Mouse (Mus musculus): ENCODE results near the gene Khsrp. TPM values are rescaled to one million over a fixed set of nuclear protein-coding genes. Genes with fewer than 3 reads are reported as not detected.

Khsrp gene
- total RNA-seq, 2 experiments from 2014 or later: 112 to 113 TPM

DNA sequence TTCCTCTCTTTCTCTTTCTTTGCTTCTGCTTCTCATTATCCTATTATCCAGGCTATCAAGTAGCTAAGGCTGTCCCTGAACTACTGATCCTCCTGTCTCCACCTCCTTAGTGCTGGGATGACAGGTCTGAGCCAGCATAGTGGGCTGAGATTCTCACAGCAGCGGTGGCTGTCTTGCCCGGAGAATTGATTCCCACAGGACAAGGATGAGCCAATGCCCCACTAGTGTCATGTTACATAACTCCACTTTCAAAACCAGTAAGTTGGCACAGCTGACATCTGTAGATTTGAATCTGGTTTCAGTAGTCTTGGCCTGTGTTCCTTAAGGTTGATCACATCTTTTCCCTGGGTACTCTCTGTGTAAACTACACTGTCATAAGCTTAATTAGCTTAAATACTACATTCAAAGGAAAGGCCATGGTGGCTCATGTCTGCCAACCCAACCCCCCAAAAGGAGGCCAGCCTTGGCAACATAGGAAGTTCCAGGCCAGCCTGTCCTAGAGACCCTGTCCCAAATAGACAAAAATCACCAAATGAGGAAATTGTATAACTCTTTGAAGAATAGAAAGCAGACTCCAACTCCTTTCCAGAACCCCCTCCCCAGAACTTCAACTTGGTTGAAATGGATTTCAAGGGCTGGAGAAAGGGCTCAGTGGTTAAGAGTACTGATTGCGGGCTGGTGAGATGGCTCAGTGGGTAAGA lies 45.1 kb downstream of the Khsrp start:
- no peak for DNase-seq

DNA sequence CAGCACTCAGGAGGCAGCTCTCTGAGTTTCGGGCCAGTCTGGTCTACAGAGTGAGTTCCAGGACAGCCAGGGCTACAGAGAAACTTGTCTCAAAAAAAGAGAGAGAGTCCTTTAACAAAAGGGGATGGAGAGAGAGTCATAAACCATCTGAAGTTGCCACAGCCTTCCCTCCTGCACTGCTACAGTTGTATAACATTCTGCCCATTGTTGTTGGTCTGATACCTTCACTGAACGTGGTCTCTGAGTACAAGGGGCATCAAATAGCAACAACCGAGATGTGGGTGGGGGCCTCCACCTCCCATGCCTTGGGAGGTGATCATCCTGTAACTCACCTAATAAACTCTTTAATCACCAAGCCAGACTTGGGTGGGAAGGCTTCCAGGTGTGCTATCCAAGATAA lies 45.7 kb downstream of the Khsrp start:
- DNase-seq: no peak

DNA sequence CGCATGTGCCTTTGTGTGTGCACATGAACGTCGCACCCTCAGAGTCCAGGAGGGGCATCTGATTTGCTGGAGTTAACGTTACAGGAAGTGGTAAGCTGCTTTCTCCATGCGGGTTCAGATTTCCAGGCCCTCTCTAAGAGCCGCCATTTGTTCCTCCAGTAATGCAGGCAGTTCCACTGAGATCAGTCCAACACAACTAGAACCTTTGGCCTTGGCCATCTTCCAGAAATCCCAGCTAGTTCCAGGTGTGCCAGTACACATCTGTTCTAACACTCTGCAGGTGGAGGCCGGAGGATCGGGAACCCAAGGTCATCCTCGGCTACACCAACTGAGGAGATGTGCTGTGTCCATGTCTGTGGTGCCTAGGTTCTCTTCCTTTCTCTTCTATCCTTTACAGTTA lies 46.4 kb downstream of the Khsrp start:
- DNase-seq: no peak

DNA sequence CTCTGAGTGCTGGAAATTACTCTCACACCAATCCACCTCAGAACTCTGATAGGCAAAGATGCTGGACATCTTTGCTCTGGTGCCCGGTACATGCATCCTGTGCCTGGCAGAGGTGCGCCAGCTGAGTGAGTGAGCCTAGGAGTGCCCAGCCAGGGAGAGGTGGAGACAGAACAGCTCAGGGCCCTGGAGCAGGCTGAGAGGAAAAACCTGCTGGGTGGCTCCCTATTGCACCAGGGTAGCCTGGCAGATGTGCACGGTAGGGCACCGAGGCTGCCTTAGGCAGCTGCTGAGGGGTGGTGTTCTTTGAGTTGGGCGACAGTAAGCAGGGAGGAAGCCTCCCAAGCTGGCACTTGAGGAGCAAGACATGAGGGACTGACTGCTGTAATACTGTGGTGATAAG lies 49.3 kb downstream of the Khsrp start, which contains the start of gene Acer1:
TSS of gene Acer1 (minus strand) at position 114 of the 400 bp plus-strand sequence.
- no peak for DNase-seq

DNA sequence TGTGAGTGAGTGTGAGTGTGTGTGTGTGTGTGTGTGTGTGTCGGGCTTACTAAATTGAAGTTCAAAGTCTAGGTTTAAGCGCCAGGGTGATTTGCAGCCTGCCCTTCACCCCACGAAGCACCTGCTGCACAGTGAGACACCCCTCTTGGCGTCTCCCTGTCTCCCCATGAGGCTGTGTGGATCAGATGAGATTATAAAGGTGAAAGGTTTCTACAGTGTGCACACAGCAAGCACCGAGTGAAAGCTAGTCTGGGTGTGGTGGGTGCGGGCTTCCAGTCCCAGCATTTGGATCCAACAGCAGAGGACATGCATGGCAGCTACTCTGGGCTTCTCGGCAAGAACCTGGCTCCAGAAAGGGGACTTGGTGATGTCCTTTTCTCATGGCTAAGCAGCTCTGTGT lies 50.3 kb downstream of the Khsrp start:
- DNase-seq: no peak

DNA sequence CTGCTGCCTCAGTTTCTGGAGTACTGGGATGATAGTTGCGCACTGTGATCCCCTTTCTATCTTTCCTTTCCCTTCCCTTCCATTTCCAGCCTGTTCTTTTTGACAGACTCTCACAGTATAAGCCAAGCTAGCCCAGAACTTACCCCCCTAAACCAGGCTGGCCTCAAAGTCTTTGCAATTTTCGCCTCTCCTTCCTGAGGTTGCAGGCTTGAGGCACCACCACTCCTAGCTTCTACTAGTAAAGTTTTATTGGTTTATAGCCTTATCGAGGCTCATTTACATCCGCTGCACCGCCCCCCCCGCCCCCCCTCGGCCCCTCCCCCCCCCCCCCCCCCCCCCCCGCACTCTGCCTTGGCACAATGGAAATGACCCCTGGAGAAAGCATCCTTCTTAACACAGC lies 51.8 kb downstream of the Khsrp start:
- no peak for DNase-seq

DNA sequence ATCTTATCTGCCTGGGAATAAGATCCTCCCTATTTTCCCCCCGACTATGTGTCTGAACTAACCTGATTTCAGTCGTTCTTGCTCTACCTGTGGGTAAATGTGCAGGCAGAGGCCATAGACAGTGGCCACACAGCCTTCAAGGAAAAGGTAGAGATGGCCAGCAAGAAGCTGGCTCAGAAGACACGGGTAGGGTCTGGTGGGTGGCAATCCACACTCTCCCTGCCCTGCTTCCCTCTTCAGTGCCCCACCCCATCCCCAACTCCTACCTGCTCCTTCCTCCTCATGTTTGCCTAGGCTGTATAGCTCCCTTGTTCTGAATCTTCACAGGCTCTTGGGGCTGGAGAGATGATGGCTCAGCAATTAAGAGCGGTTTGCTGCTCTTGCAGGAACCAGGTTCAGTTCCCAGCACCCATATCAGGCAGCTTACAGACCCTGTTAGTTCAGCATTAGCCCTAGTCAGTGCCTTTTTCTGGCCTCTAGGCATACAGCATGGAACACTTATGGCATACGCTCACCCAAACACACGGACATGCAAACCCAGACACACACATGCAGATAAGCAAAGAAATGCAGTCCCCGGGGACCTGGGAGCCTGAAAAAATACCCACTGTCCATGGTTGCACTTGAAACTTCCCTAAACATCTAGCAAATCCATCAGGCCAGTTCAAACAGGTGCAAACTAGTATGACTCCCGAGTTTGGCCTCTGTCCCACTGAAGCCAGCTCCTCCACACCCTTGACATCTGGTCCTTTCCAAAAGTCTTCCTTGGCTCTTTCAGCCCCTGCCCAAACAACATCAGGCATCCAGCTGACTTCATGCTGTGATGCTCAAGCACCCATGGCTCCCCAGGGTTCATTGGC lies 54.6 kb downstream of the Khsrp start:
- no peak for DNase-seq

DNA sequence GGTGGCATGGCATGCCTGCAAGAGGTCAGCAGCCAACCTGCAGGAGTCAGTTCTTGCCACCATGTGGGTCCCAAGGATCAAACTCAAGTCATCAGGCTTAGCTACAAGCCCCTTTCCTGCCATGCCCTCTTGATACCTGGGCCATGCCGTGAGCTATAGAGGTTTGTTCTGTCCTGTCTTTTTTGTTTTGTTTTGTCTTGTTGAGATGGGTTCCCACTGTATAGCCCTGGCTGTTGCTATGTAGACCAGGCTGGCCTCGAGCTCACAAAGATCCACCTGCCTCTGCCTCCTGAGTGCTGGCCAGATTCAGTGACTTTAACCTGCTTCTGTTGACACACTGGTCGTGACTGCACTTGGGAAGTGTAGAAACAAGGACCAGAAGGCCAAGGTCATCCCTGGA lies 55.9 kb downstream of the Khsrp start:
- DNase-seq: no peak

DNA sequence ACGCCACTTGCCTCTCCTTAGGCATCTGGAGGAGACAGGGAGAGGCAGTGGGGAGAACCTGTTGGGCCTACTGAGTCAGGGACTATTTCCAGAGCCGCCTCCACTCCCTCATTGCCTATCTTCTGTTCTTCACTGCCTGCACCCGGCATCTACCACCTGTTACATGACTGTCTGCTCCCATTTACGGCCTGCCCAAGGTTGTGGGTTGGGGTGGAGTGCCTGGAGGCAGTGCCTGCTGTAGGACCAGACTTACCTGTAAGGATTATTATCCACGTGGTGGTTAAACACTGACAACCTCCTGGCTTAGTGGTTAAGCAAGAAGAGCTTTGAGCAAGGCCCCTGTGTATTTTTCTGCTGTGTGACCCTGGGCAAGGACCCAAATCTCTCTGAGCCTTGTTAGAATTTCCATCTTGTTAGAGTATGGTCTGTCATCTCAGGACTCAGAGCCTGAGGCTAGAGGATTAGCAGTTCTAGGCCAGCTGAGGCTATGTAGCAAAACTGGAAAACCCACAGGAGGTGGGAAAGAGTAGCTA lies 56.5 kb downstream of the Khsrp start:
- DNase-seq: no peak

DNA sequence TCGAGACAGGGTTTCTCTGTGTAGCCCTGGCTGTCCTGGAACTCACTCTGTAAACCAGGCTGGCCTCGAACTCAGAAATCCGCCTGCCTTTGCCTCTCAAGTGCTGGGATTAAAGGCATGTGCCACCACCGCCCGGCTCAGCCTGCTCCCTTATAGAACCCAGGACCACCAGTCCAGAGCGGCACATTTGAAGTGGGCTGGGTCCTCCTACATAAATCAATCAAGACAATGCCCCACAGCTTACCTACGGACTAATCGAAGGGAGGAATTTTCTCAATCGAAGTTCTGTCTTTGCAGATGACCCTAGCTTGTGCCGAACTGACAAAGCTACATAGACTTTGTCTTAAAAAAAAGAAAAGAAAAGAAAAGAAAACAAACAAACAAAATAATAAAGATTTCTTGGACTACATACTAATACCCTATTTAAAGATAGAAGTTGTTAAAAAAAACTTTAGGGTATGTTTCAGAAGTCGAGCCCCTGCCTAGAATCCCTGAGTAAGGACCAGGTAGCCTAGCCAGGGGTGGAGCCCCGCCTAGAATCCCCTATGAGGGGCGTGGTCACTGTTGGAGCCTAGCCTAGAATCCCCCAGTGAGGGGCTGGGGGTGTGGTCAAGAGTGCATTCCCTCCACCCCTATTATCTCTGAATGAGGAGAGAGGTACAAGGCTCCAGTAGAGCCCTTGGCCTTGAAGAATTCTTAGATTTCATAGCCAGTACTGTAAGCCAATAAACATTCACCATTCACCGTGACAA lies 57.2 kb downstream of the Khsrp start:
- no peak for DNase-seq

Other genes with a start within 250 kb of the Khsrp start
- 1 to 10 TPM; 8.1 to 9.3 TPM for gene Rfx2, start 200.5 kb downstream of the Khsrp start, total RNA-seq (2021)
- not detected for gene Acsbg2, start 157.1 kb downstream of the Khsrp start, total RNA-seq (2021)
- gene 1700061G19Rik, start 156.0 kb downstream of the Khsrp start, total RNA-seq (2021): under 1 TPM; 0.16 to 0.21 TPM
- gene Mllt1, start 96.1 kb downstream of the Khsrp start, total RNA-seq (2021): 10 to 100 TPM; 40.5 to 41.6 TPM
- not detected for gene Acer1, start 49.4 kb downstream of the Khsrp start, total RNA-seq (2021)
- 10 to 100 TPM; 55.1 to 60.7 TPM for gene Clpp, start 41.2 kb downstream of the Khsrp start, total RNA-seq (2021)
- gene Alkbh7, start 34.2 kb downstream of the Khsrp start, total RNA-seq (2021): 10 to 100 TPM; 42.3 to 49.3 TPM
- not detected for gene Pspn, start 31.5 kb downstream of the Khsrp start, total RNA-seq (2021)
- gene Gtf2f1, start 20.2 kb downstream of the Khsrp start, total RNA-seq (2021): 10 to 100 TPM; 36.0 to 36.9 TPM
- not detected for gene Gm17949, start 20.1 kb downstream of the Khsrp start, total RNA-seq (2021)
- gene Slc25a41, start 10.1 kb upstream of the Khsrp start, total RNA-seq (2021): not detected
- under 1 TPM in 1 of 2 experiments, not detected in 1; 0.47 TPM for gene Crb3, start 27.6 kb upstream of the Khsrp start, total RNA-seq (2021)
- 10 to 100 TPM; 78.3 to 81.6 TPM for gene Slc25a23, start 28.3 kb upstream of the Khsrp start, total RNA-seq (2021)
- under 1 TPM; 0.69 to 0.70 TPM for gene Dennd1c, start 47.0 kb upstream of the Khsrp start, total RNA-seq (2021)
- gene Tubb4a, start 56.3 kb upstream of the Khsrp start, total RNA-seq (2021): 1 to 10 TPM; 5.9 to 6.7 TPM
- gene Tnfsf9, start 73.8 kb upstream of the Khsrp start, total RNA-seq (2021): under 1 TPM; 0.48 to 0.61 TPM
- not detected for gene Cd70, start 118.3 kb upstream of the Khsrp start, total RNA-seq (2021)
- not detected for gene Tnfsf14, start 162.7 kb upstream of the Khsrp start, total RNA-seq (2021)
- 10 to 100 TPM; 60.1 to 79.6 TPM for gene C3, start 196.6 kb upstream of the Khsrp start, total RNA-seq (2021)
- gene Gpr108, start 216.9 kb upstream of the Khsrp start, total RNA-seq (2021): 10 to 100 TPM; 19.5 to 20.4 TPM
- 10 to 100 TPM; 45.6 to 46.9 TPM for gene Trip10, start 217.9 kb upstream of the Khsrp start, total RNA-seq (2021)
- 1 to 10 TPM; 1.0 to 1.4 TPM for gene Vav1, start 247.6 kb upstream of the Khsrp start, total RNA-seq (2021)